Mouse (Mus musculus) intestine, postnatal 0 days (tissue): ENCODE measurements around the gene Lat2. TPM values are rescaled to one million over a fixed set of nuclear protein-coding genes. Genes with fewer than 3 reads are reported as not detected.
A peak's percentile ranks its signal among the peaks of the same experiment; 100 is the strongest.

ENCODE experiments used
- ATAC-seq: fragments of 200-750 bp; cut with Nextera tagmentation; 2 replicates; pipeline ENCODE4 v1.8.0; 2017; ENCODE audit warnings: mild to moderate bottlenecking, moderate TSS enrichment, moderate library complexity
- H3K27ac ChIP-seq: fragments of 300-500 bp; sonication (generic); 2 replicates; pipeline ENCODE4 v1.5.1; 2014; ENCODE audit warnings: mild to moderate bottlenecking, low read depth, low read length, moderate library complexity
- H3K27me3 ChIP-seq: fragments of 300-500 bp; sonication (generic); replicated peaks from 2 replicates; pipeline ENCODE4 v1.6.1; 2014; ENCODE audit warnings: low read length, mixed read lengths; ENCODE audit not compliant: control insufficient read depth, insufficient read depth
- H3K36me3 ChIP-seq: fragments of 300-500 bp; sonication (generic); 2 replicates; pipeline ENCODE4 v1.6.1; 2014; ENCODE audit warnings: mild to moderate bottlenecking, moderate library complexity; ENCODE audit not compliant: control insufficient read depth, insufficient read depth
- H3K4me1 ChIP-seq: fragments of 300-500 bp; sonication (generic); replicated peaks from 2 replicates; pipeline ENCODE4 v1.6.1; 2014; ENCODE audit warnings: antibody characterized with exemption, low read length, mixed read lengths; ENCODE audit not compliant: control insufficient read depth, insufficient read depth
- H3K4me2 ChIP-seq: fragments of 300-500 bp; sonication (generic); replicated peaks from 2 replicates; pipeline ENCODE4 v1.6.1; 2014; ENCODE audit warnings: low read depth, mild to moderate bottlenecking, moderate library complexity
- H3K4me3 ChIP-seq: fragments of 300-500 bp; sonication (generic); 2 replicates; pipeline ENCODE4 v1.5.1; 2014; ENCODE audit warnings: low read depth, low read length
- H3K9ac ChIP-seq: fragments of 300-500 bp; sonication (generic); 2 replicates; pipeline ENCODE4 v1.6.1; 2014; ENCODE audit warnings: mild to moderate bottlenecking, low read depth, low read length
- H3K9me3 ChIP-seq: fragments of 300-500 bp; sonication (generic); 2 replicates; pipeline ENCODE4 v1.6.1; 2016; ENCODE audit warnings: mixed run types; ENCODE audit not compliant: control insufficient read depth
- CTCF ChIP-seq: sonication (generic); IDR thresholded peaks from 2 replicates; pipeline ENCODE4 v1.5.1; 2016; ENCODE audit warnings: low read depth, mild to moderate bottlenecking, control low read depth, antibody characterized with exemption, moderate library complexity
- WGBS: fragments of 180-500 bp; shearing (Covaris S2); extraction: QIAGEN DNeasy Blood & Tissue Kit; methylation state at CpG from one replicate; pipeline ENCODE4 v1.1.7; 2014; 5-methylcytosine and 5-hydroxymethylcytosine counted together
- polyA plus RNA-seq: library from polyadenylated mRNA; unstranded; fragments of >200 nt; fragmentation: Nextera tagmentation; extraction: Ambion mirVana; gene quantifications from 2 replicates; pipeline ENCODE4 v1.2.1, GENCODE M21; 2015

Gene Lat2
- polyA plus RNA-seq, 1 experiment from 2014 or later = 1.4 TPM

- H3K4me1 ChIP-seq = no peaks in the 10 kb centered on the region; the same call in 1 of the 2 replicates
- no peak for ATAC-seq
- H3K4me2 ChIP-seq = no peak overlapping the region
- no peak for TF ChIP-seq CTCF
- no peaks in the 10 kb centered on the region for H3K36me3 ChIP-seq
- no peaks in the 10 kb centered on the region for H3K27me3 ChIP-seq
- WGBS = 70% methylated on average over 3 of the region's 3 CpGs
- H3K4me3 ChIP-seq = no peak overlapping the region
- H3K9ac ChIP-seq = no peak overlapping the region
- no peak overlapping the region; the same call in 1 of the 2 replicates for H3K27ac ChIP-seq
- no peaks in the 10 kb centered on the region for H3K9me3 ChIP-seq
Observed at GRCm38 (mm10) chr5:134568030-134568429, 46.8 kb downstream of the Lat2 start.

DNA sequence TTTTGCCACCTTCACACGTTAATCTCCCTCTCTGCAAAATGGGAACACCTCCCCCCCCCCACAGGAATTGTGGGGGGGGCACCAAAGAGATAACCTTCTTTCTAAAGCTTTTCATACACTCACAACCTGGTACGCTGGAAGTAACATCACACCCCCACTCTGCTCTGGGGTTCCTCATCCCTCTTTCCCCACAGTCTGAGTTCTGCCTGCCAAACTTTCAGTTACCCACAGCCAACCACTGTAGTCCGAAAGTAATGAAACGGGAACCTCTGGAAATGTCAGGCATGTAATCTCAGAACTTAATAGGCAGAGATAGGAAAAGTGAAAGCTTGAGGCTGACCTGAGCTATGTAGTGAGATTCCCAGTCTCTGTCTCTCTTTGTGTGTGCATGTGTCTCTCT is 47.4 kb downstream of the Lat2 start:
- H3K4me2 ChIP-seq = no peak overlapping the region
- no peak overlapping the region for H3K9ac ChIP-seq
- no peaks in the 10 kb centered on the region for H3K36me3 ChIP-seq
- TF ChIP-seq CTCF = no peak
- no peak overlapping the region for H3K4me3 ChIP-seq
- H3K27ac ChIP-seq = no peak overlapping the region
- no peaks in the 10 kb centered on the region for H3K9me3 ChIP-seq
- H3K4me1 ChIP-seq = no peaks in the 10 kb centered on the region; the same call in 1 of the 2 replicates
- 70% methylated on average over 4 of the region's 4 CpGs for WGBS
- no peak for ATAC-seq
- H3K27me3 ChIP-seq = no peaks in the 10 kb centered on the region

- no peak for TF ChIP-seq CTCF
- H3K27me3 ChIP-seq = no peaks in the 10 kb centered on the region
- 93% methylated on average over 6 of the region's 6 CpGs for WGBS
- H3K4me2 ChIP-seq = no peak overlapping the region
- no peak for ATAC-seq
- H3K4me3 ChIP-seq = no peak overlapping the region
- no peaks in the 10 kb centered on the region; the same call in 1 of the 2 replicates for H3K4me1 ChIP-seq
- no peak overlapping the region for H3K9ac ChIP-seq
- no peak overlapping the region for H3K27ac ChIP-seq
- no peaks in the 10 kb centered on the region for H3K36me3 ChIP-seq
- H3K9me3 ChIP-seq = no peaks in the 10 kb centered on the region
Observed at GRCm38 (mm10) chr5:134565696-134566095, 49.1 kb downstream of the Lat2 start.

DNA sequence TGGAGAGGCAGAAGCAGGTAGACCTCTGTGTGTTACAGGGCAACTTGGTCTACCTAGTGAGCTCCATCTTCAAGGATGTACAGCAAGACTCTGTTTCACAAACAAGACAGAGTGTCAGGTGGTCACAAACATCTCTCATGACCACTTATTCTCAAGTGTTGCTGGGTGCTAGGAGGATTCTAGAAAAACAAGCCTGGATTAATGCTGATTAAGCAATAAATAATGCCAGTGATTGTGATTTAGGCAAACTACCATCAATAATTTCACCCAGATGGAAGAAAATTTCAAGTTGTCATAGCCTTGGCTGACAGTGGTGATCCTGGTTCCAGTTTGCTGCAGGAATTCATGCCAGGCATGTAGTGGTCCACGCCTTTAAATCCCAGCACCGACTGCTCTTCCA is 50.6 kb downstream of the Lat2 start:
- 97% methylated on average over 2 of the region's 2 CpGs for WGBS
- no peak overlapping the region for H3K4me3 ChIP-seq
- no peak for ATAC-seq
- H3K4me2 ChIP-seq = no peak overlapping the region
- no peak overlapping the region for H3K9ac ChIP-seq
- H3K4me1 ChIP-seq = no peaks in the 10 kb centered on the region; the same call in 1 of the 2 replicates
- no peaks in the 10 kb centered on the region for H3K27me3 ChIP-seq
- no peak overlapping the region for H3K27ac ChIP-seq
- H3K9me3 ChIP-seq = no peaks in the 10 kb centered on the region
- no peaks in the 10 kb centered on the region for H3K36me3 ChIP-seq
- no peak for TF ChIP-seq CTCF

DNA sequence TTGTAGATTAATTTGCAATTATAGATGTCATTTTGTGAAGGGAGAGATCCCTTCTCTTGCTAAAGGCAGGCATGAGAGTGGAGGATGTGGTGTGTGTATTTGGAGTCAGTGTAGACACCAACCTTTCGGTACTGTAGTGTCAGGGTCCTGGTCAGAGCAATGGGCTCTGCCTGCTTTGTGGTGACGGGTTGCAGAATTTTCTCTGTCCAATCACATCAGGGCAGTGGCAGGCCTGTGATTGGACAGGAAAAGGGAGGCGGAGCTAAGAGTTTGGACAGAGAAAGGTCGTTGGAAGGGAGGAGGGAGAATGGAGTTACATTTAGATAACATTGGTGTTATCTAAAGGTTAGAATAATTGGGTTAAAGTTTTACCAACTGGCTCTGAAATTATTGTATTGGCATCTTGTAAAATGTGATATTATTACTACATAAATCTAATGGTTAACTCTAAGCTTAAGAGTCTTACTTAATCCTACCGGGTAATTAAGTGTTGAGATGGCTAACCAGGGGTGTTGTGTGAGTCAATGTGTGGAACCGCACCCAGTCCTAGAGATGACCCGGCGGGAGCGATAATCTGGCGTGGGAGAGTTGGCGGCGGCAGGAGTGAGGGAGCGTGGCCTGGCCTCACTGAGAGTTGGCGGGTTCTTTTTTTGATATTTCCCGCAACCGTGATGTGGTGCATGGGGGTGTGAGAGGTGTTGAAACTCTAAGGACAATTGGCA is 54.2 kb downstream of the Lat2 start:
- TF ChIP-seq CTCF = no peak
- ATAC-seq = peak; percentile 63
- Histone ChIP-seq H3K4me1 (no peaks in the 10 kb centered on the region; the same call in 1 of the 2 replicates), H3K9me3 (no peaks in the 10 kb centered on the region), H3K4me3 (no peak overlapping the region), H3K4me2 (no peak overlapping the region), H3K9ac (no peak overlapping the region), H3K27ac (no peak overlapping the region), H3K27me3 (no peaks in the 10 kb centered on the region), H3K36me3 (no peaks in the 10 kb centered on the region)
- WGBS = 52% methylated on average over 16 of the region's 16 CpGs

- no peaks in the 10 kb centered on the region for H3K36me3 ChIP-seq
- no peaks in the 10 kb centered on the region for H3K27me3 ChIP-seq
- H3K4me2 ChIP-seq = no peak within 1 kb of the TSS
- H3K4me3 ChIP-seq = no peak within 1 kb of the TSS
- 85% methylated on average over 7 of the region's 7 CpGs for WGBS
- no peak within 1 kb of the TSS for H3K9ac ChIP-seq
- ATAC-seq = no peak
- no peaks in the 10 kb centered on the region for H3K9me3 ChIP-seq
- no peaks in the 10 kb centered on the region; the same call in 1 of the 2 replicates for H3K4me1 ChIP-seq
- no peak within 1 kb of the TSS for H3K27ac ChIP-seq
- no peak for TF ChIP-seq CTCF
Observed at GRCm38 (mm10) chr5:134560071-134560449, 54.8 kb downstream of the Lat2 start, which contains the start of gene Syna. Gene Syna, minus strand, starts transcription at chr5:134560171.
